Mouse (Mus musculus): ENCODE data around the gene 4933417A18Rik.

GRCm38 (mm10) chr13:34892871-34893270 lies 31.3 kb upstream of the 4933417A18Rik start:
- no peak for TF ChIP-seq GATA1 (IDR thresholded peaks at IDR 0.05; ENCODE audit: borderline replicate concordance, low read length)
- no peak for TF ChIP-seq FLI1 (IDR thresholded peaks at IDR 0.05; ENCODE audit: low read length)
